Mouse (Mus musculus) forebrain, embryonic 10.5 days (tissue): ENCODE measurements around the gene Arfrp1. TPM values are rescaled to one million over a fixed set of nuclear protein-coding genes. Genes with fewer than 3 reads are reported as not detected.

Experiments
- DNase-seq: peaks from one replicate; pipeline ENCODE4 v3.0.0-alpha.2; 2017; ENCODE audit warnings: low spot score; ENCODE audit errors: extremely low spot score
- H3K27ac ChIP-seq: fragments of 300-500 bp; sonication (generic); 2 replicates; pipeline ENCODE4 v1.5.1; 2016; ENCODE audit warnings: mild to moderate bottlenecking
- H3K27me3 ChIP-seq: fragments of 300-500 bp; sonication (generic); 2 replicates; pipeline ENCODE4 v1.6.1; 2016; ENCODE audit warnings: mild to moderate bottlenecking; ENCODE audit not compliant: poor library complexity, severe bottlenecking
- H3K36me3 ChIP-seq: fragments of 300-500 bp; sonication (generic); replicated peaks from 2 replicates; pipeline ENCODE4 v1.6.1; 2016; ENCODE audit warnings: mild to moderate bottlenecking, moderate library complexity
- H3K4me1 ChIP-seq: fragments of 300-500 bp; sonication (generic); 2 replicates; pipeline ENCODE4 v1.6.1; 2016
- H3K4me3 ChIP-seq: fragments of 300-500 bp; sonication (generic); 2 replicates; pipeline ENCODE4 v1.5.1; 2016; ENCODE audit warnings: mild to moderate bottlenecking, moderate library complexity
- H3K9me3 ChIP-seq: fragments of 300-500 bp; sonication (generic); 2 replicates; pipeline ENCODE4 v1.6.1; 2016; ENCODE audit warnings: mild to moderate bottlenecking, moderate library complexity
- WGBS: fragments of 180-500 bp; shearing (Covaris S2); methylation state at CpG from one replicate; pipeline ENCODE4 v1.1.7; 2016; 5-methylcytosine and 5-hydroxymethylcytosine counted together
- polyA plus RNA-seq: library from polyadenylated mRNA; unstranded; fragments of >200 nt; fragmentation: Nextera tagmentation; extraction: Ambion mirVana; gene quantifications from 2 replicates; pipeline ENCODE4 v1.2.1, GENCODE M21; 2016

Arfrp1 gene
- polyA plus RNA-seq, 1 experiment from 2014 or later = 84.5 TPM

DNA sequence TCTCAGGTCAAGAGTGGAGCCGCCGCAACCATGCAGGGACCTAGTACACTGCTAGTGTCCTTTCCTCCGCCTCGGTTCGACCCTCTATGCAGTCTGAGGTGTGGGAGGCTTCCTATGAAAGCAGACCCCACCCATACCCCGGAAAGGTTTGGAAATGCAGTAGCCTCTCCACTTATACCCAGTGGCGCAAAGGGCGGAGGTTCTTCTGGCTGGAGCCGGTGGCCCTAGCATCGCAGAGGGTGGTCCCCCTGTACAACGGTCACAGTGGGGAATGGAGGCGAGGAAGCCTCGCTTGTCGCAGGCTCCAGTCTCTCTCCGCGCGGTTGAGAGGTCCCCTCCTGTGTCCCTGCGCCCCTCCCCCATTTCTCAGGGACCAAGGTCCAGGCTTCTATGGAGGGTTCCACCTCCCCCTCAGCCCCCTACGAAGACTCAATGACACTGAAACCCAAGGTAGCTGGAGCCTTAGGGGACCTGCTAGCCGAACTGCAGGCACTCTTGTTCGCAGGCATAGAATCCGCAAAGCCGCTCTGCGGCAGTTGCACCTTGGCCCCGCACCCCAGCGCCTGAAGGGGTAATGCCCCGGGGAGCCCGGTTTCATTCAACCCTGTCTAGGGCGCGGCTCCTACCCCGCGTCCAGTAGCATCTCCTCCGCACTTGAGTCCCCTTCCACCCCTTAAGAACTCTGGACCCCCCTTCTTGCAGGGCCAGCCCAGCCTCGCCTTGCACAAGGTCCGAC, 51.7 kb downstream of the Arfrp1 start:
- Histone ChIP-seq H3K4me1 (peaks cover 20% of the 10 kb centered on the region), H3K36me3 (peaks cover 5% of the 10 kb centered on the region), H3K27ac (peak overlapping the region; percentile 87), H3K4me3 (peak overlapping the region; percentile 71), H3K27me3 (peaks cover 56% of the 10 kb centered on the region), H3K9me3 (no peaks in the 10 kb centered on the region)
- WGBS = 1% methylated on average over 35 of the region's 35 CpGs
- DNase-seq = peak; percentile 30

DNA sequence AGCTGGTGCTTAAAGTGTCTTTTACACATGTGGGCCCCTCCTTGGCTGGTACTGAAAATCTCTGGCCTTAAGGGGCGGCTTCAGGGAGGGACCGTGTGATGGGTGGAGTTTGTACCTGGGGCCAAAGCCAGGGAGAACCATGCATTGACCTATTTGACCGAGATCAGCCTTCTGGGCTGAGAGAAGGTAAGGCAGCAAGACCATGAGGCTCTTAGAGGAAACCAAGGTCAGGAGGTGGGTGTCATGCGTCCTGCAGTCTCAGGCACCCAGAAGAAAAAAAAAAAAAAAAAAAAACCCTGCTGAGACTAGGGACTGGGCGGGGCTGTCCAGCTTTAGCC, 52.2 kb downstream of the Arfrp1 start:
- Histone ChIP-seq H3K9me3 (no peaks in the 10 kb centered on the region), H3K27me3 (peaks cover 62% of the 10 kb centered on the region), H3K4me1 (peaks cover 20% of the 10 kb centered on the region), H3K4me3 (peak overlapping the region; percentile 71), H3K36me3 (peaks cover 7% of the 10 kb centered on the region), H3K27ac (peak overlapping the region; percentile 87)
- WGBS = 19% methylated on average over 5 of the region's 5 CpGs
- no peak for DNase-seq

DNA sequence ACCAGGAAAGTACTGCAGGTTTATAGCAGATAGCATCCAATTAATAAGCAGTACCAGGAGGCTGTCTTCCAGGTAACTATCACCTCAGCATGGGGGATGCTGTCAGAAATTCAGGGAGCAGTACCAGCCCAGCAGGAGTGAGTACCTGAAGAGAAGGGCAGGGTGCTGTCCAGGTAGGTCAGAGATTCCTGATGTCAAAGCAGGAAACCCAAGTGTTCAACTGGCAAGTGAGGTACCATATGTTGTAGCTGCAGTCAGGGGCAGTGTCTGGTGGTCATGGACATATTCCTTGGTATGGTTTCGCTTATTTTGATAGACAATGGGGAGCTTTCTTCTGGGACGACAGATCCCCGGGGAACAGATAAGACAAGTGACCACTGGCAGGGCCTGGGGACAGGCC, 52.8 kb downstream of the Arfrp1 start:
- DNase-seq = no peak
- Histone ChIP-seq H3K36me3 (peaks cover 10% of the 10 kb centered on the region), H3K4me3 (peak overlapping the region; percentile 71; the same call in 1 of the 2 replicates), H3K9me3 (no peaks in the 10 kb centered on the region), H3K27ac (no peak overlapping the region), H3K27me3 (peaks cover 67% of the 10 kb centered on the region), H3K4me1 (peaks cover 21% of the 10 kb centered on the region)
- WGBS = 73% methylated on average over 3 of the region's 3 CpGs

Other genes starting within 250 kb of the Arfrp1 start
- 2.9 and 3.8 TPM in 2 replicates for gene Kcnq2, start 230.1 kb downstream of the Arfrp1 start, polyA plus RNA-seq
- gene Eef1a2, start 208.4 kb downstream of the Arfrp1 start, polyA plus RNA-seq = 0.07 and 0.15 TPM in 2 replicates
- gene Ppdpf, start 178.2 kb downstream of the Arfrp1 start, polyA plus RNA-seq = 387 and 397 TPM in 2 replicates
- not detected in 2 replicates for gene Ptk6, start 162.6 kb downstream of the Arfrp1 start, polyA plus RNA-seq
- gene Srms, start 152.2 kb downstream of the Arfrp1 start, polyA plus RNA-seq = 0.12 and 0.15 TPM in 2 replicates
- gene Fndc11, start 145.4 kb downstream of the Arfrp1 start, polyA plus RNA-seq = 0.47 and 0.68 TPM in 2 replicates
- 0.69 and 0.77 TPM in 2 replicates for gene Helz2, start 123.4 kb downstream of the Arfrp1 start, polyA plus RNA-seq
- 20.7 and 21.6 TPM in 2 replicates for gene Gmeb2, start 77.4 kb downstream of the Arfrp1 start, polyA plus RNA-seq
- 56.4 and 76.0 TPM in 2 replicates for gene Stmn3, start 50.9 kb downstream of the Arfrp1 start, polyA plus RNA-seq
- gene Rtel1, start 45.7 kb downstream of the Arfrp1 start, polyA plus RNA-seq = 81.3 and 83.6 TPM in 2 replicates
- 43.7 and 47.4 TPM in 2 replicates for gene Zgpat, start 476 bp downstream of the Arfrp1 start, polyA plus RNA-seq
- 29.8 TPM in 2 replicates for gene Lime1, start 14.7 kb upstream of the Arfrp1 start, polyA plus RNA-seq
- 17.5 and 18.3 TPM in 2 replicates for gene Zbtb46, start 94.0 kb upstream of the Arfrp1 start, polyA plus RNA-seq
- gene Abhd16b, start 127.8 kb upstream of the Arfrp1 start, polyA plus RNA-seq = 0.25 TPM in 1 of 2 replicates, not detected in the other
- 151 and 158 TPM in 2 replicates for gene Tpd52l2, start 131.7 kb upstream of the Arfrp1 start, polyA plus RNA-seq
- gene Dnajc5, start 155.1 kb upstream of the Arfrp1 start, polyA plus RNA-seq = 92.3 and 92.4 TPM in 2 replicates
- 40.7 and 41.3 TPM in 2 replicates for gene Uckl1, start 219.5 kb upstream of the Arfrp1 start, polyA plus RNA-seq
- 78.5 and 86.9 TPM in 2 replicates for gene Prpf6, start 226.5 kb upstream of the Arfrp1 start, polyA plus RNA-seq
- gene Zfp512b, start 227.4 kb upstream of the Arfrp1 start, polyA plus RNA-seq = 42.2 and 44.0 TPM in 2 replicates
- 31.0 and 31.6 TPM in 2 replicates for gene Samd10, start 233.8 kb upstream of the Arfrp1 start, polyA plus RNA-seq